Mouse (Mus musculus) limb, embryonic 10.5 days (tissue): ENCODE results near the gene Necap2. TPM values are rescaled to one million over a fixed set of nuclear protein-coding genes. Genes with fewer than 3 reads are reported as not detected.

Experiments used
- DNase-seq: peaks from one replicate; pipeline ENCODE4 v3.0.0-alpha.2; 2017; ENCODE audit warnings: low spot score
- H3K27ac ChIP-seq: fragments of 300-500 bp; sonication (generic); 2 replicates; pipeline ENCODE4 v1.5.1; 2016; ENCODE audit warnings: mild to moderate bottlenecking
- H3K27me3 ChIP-seq: fragments of 300-500 bp; sonication (generic); 2 replicates; pipeline ENCODE4 v1.6.1; 2016; ENCODE audit warnings: low read depth, mild to moderate bottlenecking; ENCODE audit not compliant: poor library complexity, severe bottlenecking
- H3K36me3 ChIP-seq: fragments of 300-500 bp; sonication (generic); 2 replicates; pipeline ENCODE4 v1.6.1; 2016; ENCODE audit warnings: mild to moderate bottlenecking, moderate library complexity
- H3K4me1 ChIP-seq: fragments of 300-500 bp; sonication (generic); 2 replicates; pipeline ENCODE4 v1.6.1; 2016
- H3K4me3 ChIP-seq: fragments of 300-500 bp; sonication (generic); 2 replicates; pipeline ENCODE4 v1.5.1; 2016; ENCODE audit warnings: mild to moderate bottlenecking, moderate library complexity
- H3K9me3 ChIP-seq: fragments of 300-500 bp; sonication (generic); replicated peaks from 2 replicates; pipeline ENCODE4 v1.6.1; 2016; ENCODE audit warnings: mild to moderate bottlenecking
- WGBS: fragments of 180-500 bp; shearing (Covaris S2); methylation state at CpG from one replicate; pipeline ENCODE4 v1.1.7; 2016; 5-methylcytosine and 5-hydroxymethylcytosine counted together
- polyA plus RNA-seq: library from polyadenylated mRNA; unstranded; fragments of >200 nt; fragmentation: Nextera tagmentation; extraction: Ambion mirVana; gene quantifications from 2 replicates; pipeline ENCODE4 v1.2.1, GENCODE M21; 2016

Gene Necap2
- polyA plus RNA-seq, 1 experiment from 2014 or later: 82.8 TPM

DNA sequence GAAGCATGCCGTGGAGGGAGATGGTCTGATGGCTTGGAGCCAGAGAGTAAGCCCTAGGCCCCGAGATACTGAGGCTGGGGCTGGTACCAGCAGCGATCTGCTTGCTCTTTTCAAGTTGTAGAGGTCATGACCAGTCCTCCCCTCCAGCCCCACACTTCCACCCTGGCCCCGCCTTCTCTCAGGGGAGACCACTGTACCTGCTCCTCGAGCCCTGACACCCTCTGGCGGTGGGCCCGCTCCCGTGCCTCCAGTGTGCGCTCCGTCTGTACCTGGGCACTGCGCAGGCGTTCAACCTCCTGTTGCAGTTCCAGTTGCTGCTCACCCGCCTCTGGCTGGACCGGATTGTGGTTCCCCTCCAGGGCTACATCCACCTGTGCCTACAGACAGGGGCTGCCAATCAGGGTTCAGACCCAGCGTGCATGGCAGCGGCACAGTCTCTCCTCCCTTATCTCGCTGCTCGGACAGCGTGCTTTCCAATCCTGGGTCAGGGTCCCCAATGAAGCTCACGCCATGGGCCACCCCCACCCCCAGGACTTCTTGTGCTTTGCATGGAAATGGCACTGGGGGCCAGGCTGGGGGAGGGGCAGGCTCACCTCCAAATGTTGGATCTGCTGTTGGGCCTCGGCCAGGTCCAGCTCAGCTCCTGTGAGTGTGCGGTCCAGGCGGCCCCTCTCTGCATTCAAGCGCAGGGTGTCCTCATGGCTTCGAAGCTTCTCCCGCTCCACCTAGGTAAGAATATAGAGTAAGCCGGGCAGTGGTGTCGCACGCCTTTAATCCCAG is 60.3 kb downstream of the Necap2 start:
- Histone ChIP-seq H3K4me1 (peaks cover 74% of the 10 kb centered on the region), H3K27me3 (no peaks in the 10 kb centered on the region), H3K36me3 (peaks cover 86% of the 10 kb centered on the region), H3K27ac (no peak overlapping the region; the same call in 1 of the 2 replicates), H3K4me3 (no peak overlapping the region), H3K9me3 (no peaks in the 10 kb centered on the region)
- WGBS: 82% methylated on average over 29 of the region's 29 CpGs
- DNase-seq: no peak

Other genes starting within 250 kb of the Necap2 start
- gene Padi1, start 232.6 kb downstream of the Necap2 start, polyA plus RNA-seq: 0.36 and 0.44 TPM in 2 replicates
- 0.05 and 0.33 TPM in 2 replicates for gene Padi2, start 172.0 kb downstream of the Necap2 start, polyA plus RNA-seq
- gene Sdhb, start 117.2 kb downstream of the Necap2 start, polyA plus RNA-seq: 428 and 436 TPM in 2 replicates
- 33.9 and 44.0 TPM in 2 replicates for gene Atp13a2, start 91.5 kb downstream of the Necap2 start, polyA plus RNA-seq
- 444 and 521 TPM in 2 replicates for gene Mfap2, start 67.9 kb downstream of the Necap2 start, polyA plus RNA-seq
- 10.6 and 11.4 TPM in 2 replicates for gene Crocc, start 17.8 kb downstream of the Necap2 start, polyA plus RNA-seq
- gene Spata21, start 10.0 kb upstream of the Necap2 start, polyA plus RNA-seq: 0.18 TPM in 1 of 2 replicates, not detected in the other
- 39.0 and 40.2 TPM in 2 replicates for gene Szrd1, start 61.4 kb upstream of the Necap2 start, polyA plus RNA-seq
- gene Fbxo42, start 69.6 kb upstream of the Necap2 start, polyA plus RNA-seq: 27.1 and 32.2 TPM in 2 replicates
- 5.8 and 8.4 TPM in 2 replicates for gene Rsg1, start 135.6 kb upstream of the Necap2 start, polyA plus RNA-seq
- 3.7 and 4.7 TPM in 2 replicates for gene Arhgef19, start 161.1 kb upstream of the Necap2 start, polyA plus RNA-seq
- gene Epha2, start 222.9 kb upstream of the Necap2 start, polyA plus RNA-seq: 4.6 and 5.6 TPM in 2 replicates